Mouse (Mus musculus) gastrocnemius, adult 18-20 months (tissue): ENCODE data around the gene Ddx39b. TPM values are rescaled to one million over a fixed set of nuclear protein-coding genes. Genes with fewer than 3 reads are reported as not detected.

Experiments
- microRNA-seq: library from miRNA; unstranded; fragments of <30 nt; microRNA quantifications from one replicate; pipeline ENCODE4 v1.2.0, GENCODE M21; 2021
- total RNA-seq, 2 experiments: library from RNA; stranded (reverse); gene quantifications; 2 replicates each; pipeline ENCODE4 v1.2.3; 2021

Ddx39b gene
- total RNA-seq, 2 experiments from 2014 or later, result 83.5 to 83.8 TPM

Small RNA genes lying within 50 kb of the gene (microRNA-seq; reads per million reads assigned to microRNA genes)
- gene Mir6973a, result not detected
- 1.4 reads per million for gene Mir6974
- not detected for gene Mir6975
- gene Mir8094, result not detected

Other genes starting within 250 kb of the Ddx39b start
- gene Vars, start 240.8 kb upstream of the Ddx39b start, total RNA-seq, result 10 to 100 TPM; 38.2 TPM
- 10 to 100 TPM; 13.2 to 16.8 TPM for gene Vwa7, start 225.2 kb upstream of the Ddx39b start, total RNA-seq
- gene Sapcd1, start 213.7 kb upstream of the Ddx39b start, total RNA-seq, result not detected
- under 1 TPM in 1 of 2 experiments, not detected in 1; 0.28 TPM for gene Msh5, start 195.0 kb upstream of the Ddx39b start, total RNA-seq
- 10 to 100 TPM in 1 of 2 experiments, 1 to 10 TPM in 1; 7.5 to 11.6 TPM for gene Clic1, start 191.8 kb upstream of the Ddx39b start, total RNA-seq
- 1 to 10 TPM; 4.5 to 8.7 TPM for gene Ddah2, start 182.7 kb upstream of the Ddx39b start, total RNA-seq
- not detected for gene Ly6g6c, start 176.4 kb upstream of the Ddx39b start, total RNA-seq
- not detected for gene Mpig6b, start 175.6 kb upstream of the Ddx39b start, total RNA-seq
- gene Ly6g6e, start 164.8 kb upstream of the Ddx39b start, total RNA-seq, result not detected
- gene Ly6g6d, start 163.7 kb upstream of the Ddx39b start, total RNA-seq, result 1 to 10 TPM in 1 of 2 experiments, not detected in 1; 3.0 TPM
- not detected for gene Ly6g6f, start 156.1 kb upstream of the Ddx39b start, total RNA-seq
- gene Abhd16a, start 152.5 kb upstream of the Ddx39b start, total RNA-seq, result 10 to 100 TPM; 85.3 to 87.7 TPM
- not detected for gene Ly6g5c, start 133.5 kb upstream of the Ddx39b start, total RNA-seq
- not detected for gene Ly6g5b, start 126.3 kb upstream of the Ddx39b start, total RNA-seq
- 1 to 10 TPM; 8.7 to 9.0 TPM for gene Gpank1, start 120.3 kb upstream of the Ddx39b start, total RNA-seq
- gene Csnk2b, start 119.7 kb upstream of the Ddx39b start, total RNA-seq, result 100 to 1,000 TPM; 176 to 183 TPM
- 10 to 100 TPM; 12.6 to 16.6 TPM for gene D17H6S53E, start 115.4 kb upstream of the Ddx39b start, total RNA-seq
- not detected for gene Apom, start 109.7 kb upstream of the Ddx39b start, total RNA-seq
- gene Bag6, start 106.6 kb upstream of the Ddx39b start, total RNA-seq, result 100 to 1,000 TPM; 233 to 265 TPM
- gene Prrc2a, start 76.8 kb upstream of the Ddx39b start, total RNA-seq, result 100 to 1,000 TPM; 102 to 111 TPM
- gene Aif1, start 65.7 kb upstream of the Ddx39b start, total RNA-seq, result 1 to 10 TPM in 1 of 2 experiments, under 1 TPM in 1; 0.84 to 1.1 TPM
- 1 to 10 TPM in 1 of 2 experiments, not detected in 1; 1.1 TPM for gene Lst1, start 53.3 kb upstream of the Ddx39b start, total RNA-seq
- gene Ltb, start 47.3 kb upstream of the Ddx39b start, total RNA-seq, result under 1 TPM in 1 of 2 experiments, not detected in 1; 0.38 TPM
- gene Tnf, start 39.7 kb upstream of the Ddx39b start, total RNA-seq, result not detected
- under 1 TPM; 0.43 to 0.48 TPM for gene Lta, start 36.4 kb upstream of the Ddx39b start, total RNA-seq
- not detected for gene Gm16181, start 20.9 kb upstream of the Ddx39b start, total RNA-seq
- gene Atp6v1g2, start 8.1 kb upstream of the Ddx39b start, total RNA-seq, result 1 to 10 TPM; 1.1 to 1.8 TPM
- gene Nfkbil1, start 6.0 kb upstream of the Ddx39b start, total RNA-seq, result 1 to 10 TPM; 7.0 to 7.2 TPM
- 10 to 100 TPM; 36.3 to 59.0 TPM for gene H2-D1, start 21.0 kb downstream of the Ddx39b start, total RNA-seq
- gene H2-Q1, start 78.7 kb downstream of the Ddx39b start, total RNA-seq, result under 1 TPM; 0.19 to 0.27 TPM
- gene H2-Q2, start 100.5 kb downstream of the Ddx39b start, total RNA-seq, result under 1 TPM; 0.18 to 0.71 TPM
- 1 to 10 TPM; 3.5 to 6.6 TPM for gene H2-Q4, start 137.9 kb downstream of the Ddx39b start, total RNA-seq
- gene H2-Q6, start 183.1 kb downstream of the Ddx39b start, total RNA-seq, result 1 to 10 TPM in 1 of 2 experiments, under 1 TPM in 1; 0.94 to 1.2 TPM
- gene H2-Q7, start 197.4 kb downstream of the Ddx39b start, total RNA-seq, result 1 to 10 TPM in 1 of 2 experiments, under 1 TPM in 1; 0.82 to 1.8 TPM
- 1 to 10 TPM in 1 of 2 experiments, under 1 TPM in 1; 0.39 to 1.2 TPM for gene H2-Q10, start 228.3 kb downstream of the Ddx39b start, total RNA-seq